Mouse (Mus musculus): ENCODE data around the gene Sp6. TPM values are rescaled to one million over a fixed set of nuclear protein-coding genes. Genes with fewer than 3 reads are reported as not detected.

Sp6 gene
- polyA plus RNA-seq, 1 experiment from 2014 or later: 0.11 TPM

GRCm38 (mm10) chr11:96987873-96988655 is 25.1 kb upstream of the Sp6 start:
- Histone ChIP-seq H3K9me3 (replicated peaks; ENCODE audit: control insufficient read depth, low read length) (no peaks in the 10 kb centered on the region), H3K4me2 (peak overlapping the region; percentile 55), H3K27ac (ENCODE audit: low read depth, low read length) (no peak overlapping the region), H3K27me3 (ENCODE audit: control insufficient read depth, insufficient read depth, low read length) (peaks cover 59% of the 10 kb centered on the region), H3K9ac (ENCODE audit: low read depth, low read length) (no peak overlapping the region), H3K4me1 (ENCODE audit: control insufficient read depth, insufficient read depth, low read length) (peaks cover 18% of the 10 kb centered on the region), H3K4me3 (ENCODE audit: low read depth, low read length) (peak overlapping the region; percentile 26), H3K36me3 (ENCODE audit: control insufficient read depth, insufficient read depth, low read length) (no peaks in the 10 kb centered on the region)
- 7% methylated on average over 31 of the region's 31 CpGs for WGBS (ENCODE audit: insufficient replicate concordance)
- no peak for ATAC-seq (replicated peaks; ENCODE audit: insufficient number of reproducible peaks, low FRiP score, low TSS enrichment)

GRCm38 (mm10) chr11:96991501-96991900 is 21.7 kb upstream of the Sp6 start:
- H3K4me1 ChIP-seq (ENCODE audit: control insufficient read depth, insufficient read depth, low read length): peaks cover 18% of the 10 kb centered on the region
- no peak overlapping the region for H3K4me3 ChIP-seq (ENCODE audit: low read depth, low read length)
- H3K36me3 ChIP-seq (ENCODE audit: control insufficient read depth, insufficient read depth, low read length): no peaks in the 10 kb centered on the region
- no peak overlapping the region for H3K9ac ChIP-seq (ENCODE audit: low read depth, low read length)
- no peak for ATAC-seq (replicated peaks; ENCODE audit: insufficient number of reproducible peaks, low FRiP score, low TSS enrichment)
- H3K4me2 ChIP-seq: no peak overlapping the region
- H3K27ac ChIP-seq (ENCODE audit: low read depth, low read length): no peak overlapping the region
- H3K27me3 ChIP-seq (ENCODE audit: control insufficient read depth, insufficient read depth, low read length): peaks cover 51% of the 10 kb centered on the region
- 61% methylated on average over 5 of the region's 5 CpGs for WGBS (ENCODE audit: insufficient replicate concordance)
- H3K9me3 ChIP-seq (replicated peaks; ENCODE audit: control insufficient read depth, low read length): no peaks in the 10 kb centered on the region

GRCm38 (mm10) chr11:96992722-96993311 is 20.4 kb upstream of the Sp6 start:
- no peak for ATAC-seq (replicated peaks; ENCODE audit: insufficient number of reproducible peaks, low FRiP score, low TSS enrichment)
- no peak overlapping the region for H3K4me3 ChIP-seq (ENCODE audit: low read depth, low read length)
- peaks cover 52% of the 10 kb centered on the region for H3K27me3 ChIP-seq (ENCODE audit: control insufficient read depth, insufficient read depth, low read length)
- no peak overlapping the region for H3K27ac ChIP-seq (ENCODE audit: low read depth, low read length)
- H3K9ac ChIP-seq (ENCODE audit: low read depth, low read length): no peak overlapping the region
- H3K36me3 ChIP-seq (ENCODE audit: control insufficient read depth, insufficient read depth, low read length): no peaks in the 10 kb centered on the region
- 22% methylated on average over 8 of the region's 8 CpGs for WGBS (ENCODE audit: insufficient replicate concordance)
- H3K9me3 ChIP-seq (replicated peaks; ENCODE audit: control insufficient read depth, low read length): no peaks in the 10 kb centered on the region
- peaks cover 19% of the 10 kb centered on the region for H3K4me1 ChIP-seq (ENCODE audit: control insufficient read depth, insufficient read depth, low read length)
- H3K4me2 ChIP-seq: no peak overlapping the region

GRCm38 (mm10) chr11:96995031-96995430 is 18.2 kb upstream of the Sp6 start:
- Histone ChIP-seq H3K9ac (ENCODE audit: low read depth, low read length) (no peak overlapping the region), H3K9me3 (replicated peaks; ENCODE audit: control insufficient read depth, low read length) (no peaks in the 10 kb centered on the region), H3K4me1 (ENCODE audit: control insufficient read depth, insufficient read depth, low read length) (0 out of 2 replicates have a peak, but pooled peaks cover 13% of the 10 kb centered on the region), H3K4me3 (ENCODE audit: low read depth, low read length) (no peak overlapping the region), H3K36me3 (ENCODE audit: control insufficient read depth, insufficient read depth, low read length) (no peaks in the 10 kb centered on the region), H3K27me3 (ENCODE audit: control insufficient read depth, insufficient read depth, low read length) (peaks cover 56% of the 10 kb centered on the region), H3K27ac (ENCODE audit: low read depth, low read length) (no peak overlapping the region), H3K4me2 (no peak overlapping the region)
- 29% methylated on average over 5 of the region's 5 CpGs for WGBS (ENCODE audit: insufficient replicate concordance)
- no peak for ATAC-seq (replicated peaks; ENCODE audit: insufficient number of reproducible peaks, low FRiP score, low TSS enrichment)

- Histone ChIP-seq H3K36me3 (ENCODE audit: control insufficient read depth, insufficient read depth, low read length) (no peaks in the 10 kb centered on the region), H3K4me1 (ENCODE audit: control insufficient read depth, insufficient read depth, low read length) (0 out of 2 replicates have a peak, but pooled peaks cover 13% of the 10 kb centered on the region), H3K9ac (ENCODE audit: low read depth, low read length) (no peak overlapping the region), H3K4me2 (no peak overlapping the region), H3K27ac (ENCODE audit: low read depth, low read length) (no peak overlapping the region), H3K9me3 (replicated peaks; ENCODE audit: control insufficient read depth, low read length) (no peaks in the 10 kb centered on the region), H3K4me3 (ENCODE audit: low read depth, low read length) (no peak overlapping the region), H3K27me3 (ENCODE audit: control insufficient read depth, insufficient read depth, low read length) (peaks cover 56% of the 10 kb centered on the region)
- WGBS (ENCODE audit: insufficient replicate concordance): 64% methylated on average over 15 of the region's 15 CpGs
- ATAC-seq (replicated peaks; ENCODE audit: insufficient number of reproducible peaks, low FRiP score, low TSS enrichment): no peak
These were observed 17.1 kb upstream of the Sp6 start for GRCm38 (mm10) chr11:96995836-96996772.

GRCm38 (mm10) chr11:96996773-96997379 is 16.3 kb upstream of the Sp6 start:
- H3K27ac ChIP-seq (ENCODE audit: low read depth, low read length): no peak overlapping the region
- peak overlapping the region; percentile 64 for H3K4me2 ChIP-seq
- no peaks in the 10 kb centered on the region for H3K36me3 ChIP-seq (ENCODE audit: control insufficient read depth, insufficient read depth, low read length)
- H3K9me3 ChIP-seq (replicated peaks; ENCODE audit: control insufficient read depth, low read length): no peaks in the 10 kb centered on the region
- H3K27me3 ChIP-seq (ENCODE audit: control insufficient read depth, insufficient read depth, low read length): peaks cover 64% of the 10 kb centered on the region
- H3K4me1 ChIP-seq (ENCODE audit: control insufficient read depth, insufficient read depth, low read length): 0 out of 2 replicates have a peak, but pooled peaks cover 13% of the 10 kb centered on the region
- ATAC-seq (replicated peaks; ENCODE audit: insufficient number of reproducible peaks, low FRiP score, low TSS enrichment): no peak
- peak overlapping the region; percentile 36 for H3K4me3 ChIP-seq (ENCODE audit: low read depth, low read length)
- peak overlapping the region; percentile 40 for H3K9ac ChIP-seq (ENCODE audit: low read depth, low read length)
- WGBS (ENCODE audit: insufficient replicate concordance): 11% methylated on average over 17 of the region's 17 CpGs

- 4% methylated on average over 30 of the region's 30 CpGs for WGBS (ENCODE audit: insufficient replicate concordance)
- H3K9ac ChIP-seq (ENCODE audit: low read depth, low read length): peak overlapping the region; percentile 40
- H3K4me3 ChIP-seq (ENCODE audit: low read depth, low read length): peak overlapping the region; percentile 36
- H3K36me3 ChIP-seq (ENCODE audit: control insufficient read depth, insufficient read depth, low read length): no peaks in the 10 kb centered on the region
- H3K9me3 ChIP-seq (replicated peaks; ENCODE audit: control insufficient read depth, low read length): no peaks in the 10 kb centered on the region
- H3K4me1 ChIP-seq (ENCODE audit: control insufficient read depth, insufficient read depth, low read length): 0 out of 2 replicates have a peak, but pooled peaks cover 9% of the 10 kb centered on the region
- H3K27me3 ChIP-seq (ENCODE audit: control insufficient read depth, insufficient read depth, low read length): peaks cover 66% of the 10 kb centered on the region
- peak overlapping the region; percentile 64 for H3K4me2 ChIP-seq
- no peak overlapping the region for H3K27ac ChIP-seq (ENCODE audit: low read depth, low read length)
- ATAC-seq (replicated peaks; ENCODE audit: insufficient number of reproducible peaks, low FRiP score, low TSS enrichment): no peak
These were observed 15.7 kb upstream of the Sp6 start for GRCm38 (mm10) chr11:96997380-96997956.

GRCm38 (mm10) chr11:97003170-97003569 is 10.0 kb upstream of the Sp6 start:
- Histone ChIP-seq H3K4me2 (no peak overlapping the region), H3K9me3 (replicated peaks; ENCODE audit: control insufficient read depth, low read length) (no peaks in the 10 kb centered on the region), H3K36me3 (ENCODE audit: control insufficient read depth, insufficient read depth, low read length) (no peaks in the 10 kb centered on the region), H3K9ac (ENCODE audit: low read depth, low read length) (no peak overlapping the region), H3K4me1 (ENCODE audit: control insufficient read depth, insufficient read depth, low read length) (no peaks in the 10 kb centered on the region), H3K27me3 (ENCODE audit: control insufficient read depth, insufficient read depth, low read length) (peaks cover 42% of the 10 kb centered on the region), H3K27ac (ENCODE audit: low read depth, low read length) (no peak overlapping the region), H3K4me3 (ENCODE audit: low read depth, low read length) (no peak overlapping the region)
- ATAC-seq (replicated peaks; ENCODE audit: insufficient number of reproducible peaks, low FRiP score, low TSS enrichment): no peak
- 36% methylated on average over 5 of the region's 5 CpGs for WGBS (ENCODE audit: insufficient replicate concordance)

Data from heart, embryonic 11.5 days (tissue).